Mouse (Mus musculus): Measurements from ENCODE around the gene Foxm1. TPM values are rescaled to one million over a fixed set of nuclear protein-coding genes. Genes with fewer than 3 reads are reported as not detected.

Foxm1 gene
- polyA plus RNA-seq, 1 experiment = 5.5 TPM

GRCm38 (mm10) chr6:128390683-128391082 is 27.9 kb downstream of the Foxm1 start:
- DNase-seq = no peak
- TF ChIP-seq POLR2A (IDR thresholded peaks at IDR 0.05; ENCODE audit: borderline replicate concordance, extremely low read depth, low read depth, low read length) (no peak), CTCF (IDR thresholded peaks at IDR 0.05; ENCODE audit: insufficient read depth, low read length) (no peak)

DNA sequence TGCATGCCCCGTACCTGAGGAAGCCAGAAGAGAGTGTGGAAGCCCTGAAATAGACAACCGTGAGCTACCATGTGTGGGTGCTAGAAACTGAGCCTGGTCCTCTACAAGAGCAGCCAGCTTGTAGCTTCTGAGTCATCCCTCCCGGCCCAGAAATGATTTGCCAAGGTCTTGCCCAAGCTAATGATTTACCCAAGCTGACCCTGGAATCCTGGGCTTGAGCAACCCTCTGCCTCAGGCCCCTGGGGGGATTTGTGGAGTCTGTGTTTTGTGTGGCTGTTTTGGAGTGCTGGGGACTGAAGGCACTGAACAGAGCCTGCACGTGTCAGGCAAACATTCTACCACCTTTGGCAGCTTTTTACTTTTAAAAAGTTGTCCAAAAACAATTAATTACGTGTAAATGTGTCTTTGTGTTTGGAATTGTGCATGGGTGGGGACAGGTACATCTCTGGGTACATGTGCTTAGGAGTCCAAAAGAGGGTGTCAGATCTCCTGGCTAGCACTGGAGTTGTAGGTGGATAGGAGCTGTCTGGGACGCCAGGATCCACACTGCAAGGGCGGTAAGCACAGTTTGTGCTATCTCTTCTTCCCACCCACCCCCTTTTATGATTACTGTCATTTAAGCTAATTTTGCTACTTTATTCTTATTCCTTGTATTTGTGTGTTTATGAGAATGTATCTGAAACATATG is 35.0 kb downstream of the Foxm1 start:
- 77% methylated on average over 7 of the region's 7 CpGs for WGBS
- DNase-seq = no peak
- Histone ChIP-seq H3K4me3 (replicated peaks; ENCODE audit: extremely low read depth, low read depth, low read length) (no peak overlapping the region), H3K4me1 (ENCODE audit: control insufficient read depth, insufficient read depth, low read length) (no peaks in the 10 kb centered on the region)
- no peak for TF ChIP-seq POLR2A (IDR thresholded peaks at IDR 0.05; ENCODE audit: borderline replicate concordance, extremely low read depth, low read depth, low read length)
- no peak for TF ChIP-seq CTCF (IDR thresholded peaks at IDR 0.05; ENCODE audit: insufficient read depth, low read length)

More at GRCm38 (mm10) chr6:128390683-128391082, 27.9 kb downstream of the Foxm1 start:
- 48% methylated on average over 1 of the region's 1 CpGs for WGBS
- Histone ChIP-seq H3K4me1 (ENCODE audit: control insufficient read depth, insufficient read depth, low read length) (no peaks in the 10 kb centered on the region), H3K4me3 (replicated peaks; ENCODE audit: extremely low read depth, low read depth, low read length) (no peak overlapping the region)

- WGBS = 68% methylated on average over 3 of the region's 3 CpGs
- no peaks in the 10 kb centered on the region for H3K4me1 ChIP-seq (ENCODE audit: control insufficient read depth, insufficient read depth, low read length)
- no peak for TF ChIP-seq POLR2A (IDR thresholded peaks at IDR 0.05; ENCODE audit: borderline replicate concordance, extremely low read depth, low read depth, low read length)
- no peak for TF ChIP-seq CTCF (IDR thresholded peaks at IDR 0.05; ENCODE audit: insufficient read depth, low read length)
- DNase-seq = no peak
- no peak within 1 kb of the TSS for H3K4me3 ChIP-seq (replicated peaks; ENCODE audit: extremely low read depth, low read depth, low read length)
These were observed 36.2 kb downstream of the Foxm1 start, which contains the start of gene Nrip2 for GRCm38 (mm10) chr6:128398996-128399395. Gene Nrip2 (plus strand): TSS chr6:128399296.

DNA sequence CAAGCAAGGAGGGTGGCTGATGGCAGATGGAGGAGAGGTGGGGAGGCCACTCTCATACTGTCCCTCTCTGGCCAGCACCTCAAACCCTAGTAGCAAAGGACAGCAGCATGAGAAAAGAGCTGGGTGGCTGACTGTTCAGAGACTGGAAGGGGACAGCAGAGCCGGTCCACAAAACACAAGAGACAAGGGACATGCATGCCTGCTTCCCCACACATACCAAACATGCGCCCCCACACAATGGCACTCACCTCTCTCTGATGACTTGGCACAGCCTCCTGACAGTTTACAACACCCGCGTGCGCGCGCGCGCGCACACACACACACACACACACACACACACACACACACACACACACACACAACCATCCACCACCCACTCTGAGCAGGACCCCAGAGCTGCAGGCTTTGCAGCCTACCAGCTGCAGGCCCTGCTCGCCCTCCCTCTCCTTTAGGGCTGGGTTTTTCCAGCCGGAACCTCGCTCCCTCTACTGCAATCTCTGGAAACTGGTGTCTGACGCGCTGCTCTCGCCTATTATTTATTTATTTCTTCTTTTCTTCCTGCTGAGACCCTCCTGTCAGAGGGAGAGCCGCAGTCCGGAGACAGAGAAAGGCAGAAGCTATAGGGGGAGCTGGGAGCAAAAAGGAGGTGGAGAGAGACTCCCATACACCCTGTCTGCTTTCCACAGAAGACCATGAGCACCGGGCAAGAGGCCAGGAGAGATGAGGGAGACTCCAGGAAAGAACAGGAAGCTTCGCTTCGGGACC is 36.8 kb downstream of the Foxm1 start:
- no peak overlapping the region for H3K4me3 ChIP-seq (replicated peaks; ENCODE audit: extremely low read depth, low read depth, low read length)
- TF ChIP-seq POLR2A (IDR thresholded peaks at IDR 0.05; ENCODE audit: borderline replicate concordance, extremely low read depth, low read depth, low read length) (no peak), CTCF (IDR thresholded peaks at IDR 0.05; ENCODE audit: insufficient read depth, low read length) (no peak)
- no peaks in the 10 kb centered on the region for H3K4me1 ChIP-seq (ENCODE audit: control insufficient read depth, insufficient read depth, low read length)
- no peak for DNase-seq
- 29% methylated on average over 21 of the region's 21 CpGs for WGBS

GRCm38 (mm10) chr6:128404708-128405107 is 41.9 kb downstream of the Foxm1 start:
- no peak for TF ChIP-seq CTCF (IDR thresholded peaks at IDR 0.05; ENCODE audit: insufficient read depth, low read length)
- no peak for TF ChIP-seq POLR2A (IDR thresholded peaks at IDR 0.05; ENCODE audit: borderline replicate concordance, extremely low read depth, low read depth, low read length)

GRCm38 (mm10) chr6:128408544-128409125 is 45.9 kb downstream of the Foxm1 start:
- Histone ChIP-seq H3K4me1 (ENCODE audit: control insufficient read depth, insufficient read depth, low read length) (no peaks in the 10 kb centered on the region), H3K4me3 (replicated peaks; ENCODE audit: extremely low read depth, low read depth, low read length) (no peak overlapping the region)
- WGBS = 87% methylated on average over 7 of the region's 7 CpGs
- TF ChIP-seq POLR2A (IDR thresholded peaks at IDR 0.05; ENCODE audit: borderline replicate concordance, extremely low read depth, low read depth, low read length) = no peak
- TF ChIP-seq CTCF (IDR thresholded peaks at IDR 0.05; ENCODE audit: insufficient read depth, low read length) = no peak
- no peak for DNase-seq

More at GRCm38 (mm10) chr6:128404708-128405107, 41.9 kb downstream of the Foxm1 start:
- H3K4me3 ChIP-seq (replicated peaks; ENCODE audit: extremely low read depth, low read depth, low read length) = no peak overlapping the region
- no peak for DNase-seq
- no peaks in the 10 kb centered on the region for H3K4me1 ChIP-seq (ENCODE audit: control insufficient read depth, insufficient read depth, low read length)
- WGBS = 57% methylated on average over 5 of the region's 5 CpGs

DNA sequence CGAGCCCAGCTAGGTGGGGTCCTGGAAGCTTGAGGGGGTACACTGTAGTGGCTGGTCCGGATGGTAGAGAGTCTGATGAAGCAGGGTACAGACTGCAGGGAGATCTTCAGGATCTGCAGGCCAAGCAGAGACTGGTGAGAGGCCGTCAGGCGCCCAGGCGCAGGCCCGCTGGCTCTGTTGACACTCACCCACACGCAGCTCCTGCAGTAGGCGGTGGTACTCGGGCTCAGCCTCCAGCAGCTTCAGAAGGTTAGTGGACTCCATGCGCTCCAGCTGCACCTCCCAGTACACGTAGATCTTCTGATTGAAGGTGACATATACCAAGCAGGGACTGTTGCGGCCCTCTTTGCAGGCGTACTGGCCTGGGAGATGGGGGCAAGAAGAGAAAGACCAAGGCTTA is 47.5 kb downstream of the Foxm1 start:
- no peak for DNase-seq
- TF ChIP-seq POLR2A (IDR thresholded peaks at IDR 0.05; ENCODE audit: borderline replicate concordance, extremely low read depth, low read depth, low read length) (no peak), CTCF (IDR thresholded peaks at IDR 0.05; ENCODE audit: insufficient read depth, low read length) (no peak)
- Histone ChIP-seq H3K4me3 (replicated peaks; ENCODE audit: extremely low read depth, low read depth, low read length) (no peak overlapping the region), H3K4me1 (ENCODE audit: control insufficient read depth, insufficient read depth, low read length) (no peaks in the 10 kb centered on the region)
- WGBS = 95% methylated on average over 13 of the region's 13 CpGs

GRCm38 (mm10) chr6:128411115-128411514 is 48.3 kb downstream of the Foxm1 start:
- Histone ChIP-seq H3K4me3 (replicated peaks; ENCODE audit: extremely low read depth, low read depth, low read length) (no peak overlapping the region), H3K4me1 (ENCODE audit: control insufficient read depth, insufficient read depth, low read length) (no peaks in the 10 kb centered on the region)
- TF ChIP-seq POLR2A (IDR thresholded peaks at IDR 0.05; ENCODE audit: borderline replicate concordance, extremely low read depth, low read depth, low read length) = no peak
- TF ChIP-seq CTCF (IDR thresholded peaks at IDR 0.05; ENCODE audit: insufficient read depth, low read length) = peak; percentile 66
- 27% methylated on average over 3 of the region's 3 CpGs for WGBS
- peak; percentile 79 for DNase-seq

- no peaks in the 10 kb centered on the region for H3K4me1 ChIP-seq (ENCODE audit: control insufficient read depth, insufficient read depth, low read length)
- no peak for DNase-seq
- TF ChIP-seq CTCF (IDR thresholded peaks at IDR 0.05; ENCODE audit: insufficient read depth, low read length) = no peak
- no peak for TF ChIP-seq POLR2A (IDR thresholded peaks at IDR 0.05; ENCODE audit: borderline replicate concordance, extremely low read depth, low read depth, low read length)
- H3K4me3 ChIP-seq (replicated peaks; ENCODE audit: extremely low read depth, low read depth, low read length) = no peak overlapping the region
- WGBS = 86% methylated on average over 5 of the region's 5 CpGs
These were observed 53.4 kb downstream of the Foxm1 start for GRCm38 (mm10) chr6:128416169-128416568.
